Mouse (Mus musculus) liver, postnatal 0 days (tissue): Measurements from ENCODE around the gene Setd1a. TPM values are rescaled to one million over a fixed set of nuclear protein-coding genes. Genes with fewer than 3 reads are reported as not detected.
"Not testable (repeated sequence)": the region's sequence is repeated elsewhere in the genome, so short reads cannot be mapped to it uniquely, and the experiment has no call there.

Experiments used
- ATAC-seq: fragments of 200-750 bp; cut with Nextera tagmentation; 2 replicates; pipeline ENCODE4 v1.8.0; 2017; ENCODE audit warnings: mild to moderate bottlenecking, moderate library complexity
- DNase-seq: peaks from one replicate; pipeline ENCODE4 v3.0.0-alpha.2; 2016
- H3K27ac ChIP-seq: fragments of 300-500 bp; sonication (generic); 2 replicates; pipeline ENCODE4 v1.5.1; 2014; ENCODE audit warnings: antibody characterized with exemption, moderate library complexity, mild to moderate bottlenecking, low read depth
- H3K27me3 ChIP-seq: fragments of 300-500 bp; sonication (generic); 2 replicates; pipeline ENCODE4 v1.6.1; 2014; ENCODE audit warnings: low read length, control low read depth, mixed read lengths; ENCODE audit not compliant: insufficient read depth
- H3K36me3 ChIP-seq: fragments of 300-500 bp; sonication (generic); replicated peaks from 2 replicates; pipeline ENCODE4 v1.6.1; 2014; ENCODE audit warnings: mild to moderate bottlenecking, control low read depth, low read length, moderate library complexity, mixed read lengths; ENCODE audit not compliant: insufficient read depth
- H3K4me1 ChIP-seq: fragments of 300-500 bp; sonication (generic); 2 replicates; pipeline ENCODE4 v1.6.1; 2014; ENCODE audit warnings: antibody characterized with exemption, mild to moderate bottlenecking, control low read depth; ENCODE audit not compliant: insufficient read depth
- H3K4me2 ChIP-seq: fragments of 300-500 bp; sonication (generic); 2 replicates; pipeline ENCODE4 v1.6.1; 2014; ENCODE audit warnings: low read depth, mild to moderate bottlenecking, low read length, moderate library complexity, mixed read lengths
- H3K4me3 ChIP-seq: fragments of 300-500 bp; sonication (generic); 2 replicates; pipeline ENCODE4 v1.5.1; 2014; ENCODE audit warnings: low read depth, low read length
- H3K9ac ChIP-seq: fragments of 300-500 bp; sonication (generic); replicated peaks from 2 replicates; pipeline ENCODE4 v1.6.1; 2014; ENCODE audit warnings: mild to moderate bottlenecking, moderate library complexity
- H3K9me3 ChIP-seq: fragments of 300-500 bp; sonication (generic); 2 replicates; pipeline ENCODE4 v1.6.1; 2016; ENCODE audit warnings: mild to moderate bottlenecking, control low read depth, low read length, mixed read lengths
- CTCF ChIP-seq: sonication (generic); IDR thresholded peaks from 2 replicates; pipeline ENCODE4 v1.5.1; 2016; ENCODE audit warnings: antibody characterized with exemption, low read depth
- EP300 ChIP-seq: IDR thresholded peaks from 2 replicates; pipeline ENCODE4 v1.6.1; 2016; ENCODE audit warnings: antibody characterized with exemption, low read depth, mild to moderate bottlenecking
- WGBS: fragments of 180-500 bp; shearing (Covaris S2); extraction: QIAGEN DNeasy Blood & Tissue Kit; methylation state at CpG from one replicate; pipeline ENCODE4 v1.1.7; 2014; ENCODE audit not compliant: insufficient replicate concordance; 5-methylcytosine and 5-hydroxymethylcytosine counted together
- polyA plus RNA-seq: library from polyadenylated mRNA; unstranded; fragments of >200 nt; fragmentation: Nextera tagmentation; extraction: Ambion mirVana; gene quantifications from 2 replicates; pipeline ENCODE4 v1.2.1, GENCODE M21; 2015

Setd1a gene
- polyA plus RNA-seq = 5.5 and 7.3 TPM in 2 replicates

- H3K27me3 ChIP-seq = no peaks in the 10 kb centered on the region
- peaks cover 11% of the 10 kb centered on the region for H3K4me1 ChIP-seq
- WGBS = under 1% methylated on average over 23 of the region's 23 CpGs
- H3K9me3 ChIP-seq = no peaks in the 10 kb centered on the region
- peak within 1 kb of the TSS; percentile 96 for H3K4me3 ChIP-seq
- peak; percentile 53 for ATAC-seq
- DNase-seq = peak; percentile 92
- H3K36me3 ChIP-seq = peaks cover 25% of the 10 kb centered on the region
- H3K4me2 ChIP-seq = peak within 1 kb of the TSS; percentile 95
- peak within 1 kb of the TSS; percentile 93 for H3K9ac ChIP-seq
- H3K27ac ChIP-seq = peak within 1 kb of the TSS; percentile 98
- TF ChIP-seq CTCF = no peak
- peak; percentile 6; the same call in 1 of the 2 replicates for TF ChIP-seq EP300
These were observed at the start of gene Setd1a for GRCm38 (mm10) chr7:127776426-127776825. TSS of gene Setd1a (plus strand) at chr7:127776670.

GRCm38 (mm10) chr7:127727898-127728297 is 48.6 kb upstream of the Setd1a start:
- Histone ChIP-seq H3K4me3 (no peak overlapping the region), H3K27ac (no peak overlapping the region), H3K9me3 (no peaks in the 10 kb centered on the region), H3K27me3 (no peaks in the 10 kb centered on the region), H3K36me3 (no peaks in the 10 kb centered on the region), H3K9ac (no peak overlapping the region), H3K4me1 (no peaks in the 10 kb centered on the region), H3K4me2 (no peak overlapping the region)
- ATAC-seq (no peak), DNase-seq (no peak)
- 65% methylated on average over 7 of the region's 7 CpGs for WGBS
- peak; percentile 44 for TF ChIP-seq CTCF
- TF ChIP-seq EP300 = no peak

- Histone ChIP-seq H3K4me2 (no peak overlapping the region), H3K4me1 (no peaks in the 10 kb centered on the region), H3K36me3 (no peaks in the 10 kb centered on the region), H3K9ac (no peak overlapping the region), H3K9me3 (no peaks in the 10 kb centered on the region), H3K4me3 (no peak overlapping the region), H3K27ac (no peak overlapping the region), H3K27me3 (no peaks in the 10 kb centered on the region)
- ATAC-seq (no peak), DNase-seq (no peak)
- 63% methylated on average over 4 of the region's 4 CpGs for WGBS
- TF ChIP-seq CTCF (no peak), EP300 (no peak)
These were observed 46.3 kb upstream of the Setd1a start for GRCm38 (mm10) chr7:127730170-127730569.

- H3K9me3 ChIP-seq, ATAC-seq, H3K4me1 ChIP-seq, H3K4me3 ChIP-seq, H3K4me2 ChIP-seq, H3K9ac ChIP-seq, H3K36me3 ChIP-seq, H3K27me3 ChIP-seq, H3K27ac ChIP-seq, DNase-seq: not testable (repeated sequence)
- WGBS = no CpG with 5 or more reads among the region's 5 CpGs
These were observed 44.4 kb upstream of the Setd1a start, which contains the start of gene Ctf2 for GRCm38 (mm10) chr7:127732066-127732465. TSS of gene Ctf2 (minus strand) at chr7:127732166.

GRCm38 (mm10) chr7:127744366-127745045 is 32.0 kb upstream of the Setd1a start, which contains the start of gene Fbxl19:
TSS of gene Fbxl19 (plus strand) at chr7:127744543.
- H3K4me1 ChIP-seq = peaks cover 19% of the 10 kb centered on the region
- H3K9me3 ChIP-seq = no peaks in the 10 kb centered on the region
- DNase-seq = peak; percentile 77
- H3K27me3 ChIP-seq = no peaks in the 10 kb centered on the region
- no peak for TF ChIP-seq EP300
- peak; percentile 75 for TF ChIP-seq CTCF
- under 1% methylated on average over 26 of the region's 26 CpGs for WGBS
- H3K27ac ChIP-seq = peak within 1 kb of the TSS; percentile 78; the same call in 1 of the 2 replicates
- peak within 1 kb of the TSS; percentile 99 for H3K4me2 ChIP-seq
- peak within 1 kb of the TSS; percentile 62 for H3K9ac ChIP-seq
- H3K4me3 ChIP-seq = peak within 1 kb of the TSS; percentile 65
- peaks cover 2% of the 10 kb centered on the region for H3K36me3 ChIP-seq
- ATAC-seq = no peak

GRCm38 (mm10) chr7:127745251-127745651 is 31.2 kb upstream of the Setd1a start:
- peak overlapping the region; percentile 62 for H3K9ac ChIP-seq
- H3K4me1 ChIP-seq = peaks cover 19% of the 10 kb centered on the region
- TF ChIP-seq EP300 = no peak; the same call in none of the 2 replicates
- no peak for TF ChIP-seq CTCF
- peaks cover 7% of the 10 kb centered on the region for H3K36me3 ChIP-seq
- peak overlapping the region; percentile 65 for H3K4me3 ChIP-seq
- H3K4me2 ChIP-seq = peak overlapping the region; percentile 99
- DNase-seq = peak; percentile 89
- H3K9me3 ChIP-seq = no peaks in the 10 kb centered on the region
- H3K27ac ChIP-seq = peak overlapping the region; percentile 78
- no peaks in the 10 kb centered on the region for H3K27me3 ChIP-seq
- peak; percentile 87 for ATAC-seq
- under 1% methylated on average over 19 of the region's 19 CpGs for WGBS
